1 mouse cellular context compared by ENCODE assay signal in genomic region chr17:28363507-28363906, GRCm38 (mm10).
TF ChIP-seq lines count a peak whose summit lies in the region.

No protein-coding gene starts in this region.

TF ChIP-seq in MEL, 35 proteins besides CTCF, POLR2A, EP300 and RAD21:
- no peak for TF ChIP-seq KAT2A (conservative IDR thresholded peaks at IDR 0.05; ENCODE audit: low read depth, low read length)
- no peak for TF ChIP-seq SIN3A (IDR thresholded peaks at IDR 0.05; ENCODE audit: low read length)
- TF ChIP-seq MXI1 (IDR thresholded peaks at IDR 0.05; ENCODE audit: low read depth, low read length) = no peak
- no peak for TF ChIP-seq GABPA (IDR thresholded peaks at IDR 0.05; ENCODE audit: low read depth, low read length)
- no peak for TF ChIP-seq TBP (IDR thresholded peaks at IDR 0.05; ENCODE audit: low read depth, low read length)
- TF ChIP-seq TCF12 (IDR thresholded peaks at IDR 0.05; ENCODE audit: low read depth, low read length) = no peak
